Mouse (Mus musculus): Measurements from ENCODE around the gene Prkcq. TPM values are rescaled to one million over a fixed set of nuclear protein-coding genes. Genes with fewer than 3 reads are reported as not detected.

Prkcq gene
- polyA plus RNA-seq, 1 experiment = 5.1 TPM

DNA sequence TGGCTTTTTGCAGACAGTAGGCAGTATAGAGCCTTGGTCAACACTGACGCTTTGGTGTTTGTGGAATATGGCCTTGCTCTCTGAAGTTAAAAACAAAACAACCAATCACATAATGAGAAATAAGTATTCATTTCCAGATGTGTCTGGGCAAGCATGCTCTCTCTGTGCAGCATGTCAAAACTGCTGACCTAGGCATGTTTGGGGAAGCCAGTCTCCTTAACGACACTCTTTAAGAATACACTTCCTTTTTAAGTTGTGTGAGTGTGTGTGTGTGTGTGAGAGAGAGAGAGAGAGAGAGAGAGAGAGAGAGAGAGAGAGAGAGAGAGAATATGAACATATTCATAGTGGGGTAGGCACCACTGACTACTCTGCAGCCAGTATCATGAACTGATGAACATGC, 108.3 kb downstream of the Prkcq start:
- H3K36me3 ChIP-seq (ENCODE audit: control insufficient read depth, insufficient read depth, low read length) = no peaks in the 10 kb centered on the region
- DNase-seq = no peak
- no peak overlapping the region for H3K27ac ChIP-seq (ENCODE audit: insufficient read depth, low read depth, low read length)
- TF ChIP-seq CTCF (conservative IDR thresholded peaks at IDR 0.05; ENCODE audit: insufficient read depth, insufficient read length, low read depth, low read length) (no peak), POLR2A (IDR thresholded peaks at IDR 0.05; ENCODE audit: low read depth, low read length) (no peak)
- H3K27me3 ChIP-seq (replicated peaks; ENCODE audit: control insufficient read depth, insufficient read depth, low read length) = no peaks in the 10 kb centered on the region
- WGBS = 66% methylated on average over 2 of the region's 2 CpGs
- no peak overlapping the region for H3K4me3 ChIP-seq (ENCODE audit: insufficient read depth, low read depth, low read length)
- no peaks in the 10 kb centered on the region for H3K4me1 ChIP-seq (ENCODE audit: control insufficient read depth, insufficient read depth, low read length)

GRCm38 (mm10) chr2:11287834-11288530, 116.1 kb downstream of the Prkcq start:
- Histone ChIP-seq H3K4me3 (ENCODE audit: insufficient read depth, low read depth, low read length) (no peak overlapping the region), H3K36me3 (ENCODE audit: control insufficient read depth, insufficient read depth, low read length) (no peaks in the 10 kb centered on the region), H3K27ac (ENCODE audit: insufficient read depth, low read depth, low read length) (no peak overlapping the region), H3K27me3 (replicated peaks; ENCODE audit: control insufficient read depth, insufficient read depth, low read length) (no peaks in the 10 kb centered on the region), H3K4me1 (ENCODE audit: control insufficient read depth, insufficient read depth, low read length) (no peaks in the 10 kb centered on the region)
- no peak for DNase-seq
- WGBS = 76% methylated on average over 18 of the region's 18 CpGs
- TF ChIP-seq POLR2A (IDR thresholded peaks at IDR 0.05; ENCODE audit: low read depth, low read length) (no peak), CTCF (conservative IDR thresholded peaks at IDR 0.05; ENCODE audit: insufficient read depth, insufficient read length, low read depth, low read length) (no peak)

GRCm38 (mm10) chr2:11288531-11288846, 116.6 kb downstream of the Prkcq start:
- Histone ChIP-seq H3K27ac (ENCODE audit: insufficient read depth, low read depth, low read length) (no peak overlapping the region), H3K4me1 (ENCODE audit: control insufficient read depth, insufficient read depth, low read length) (no peaks in the 10 kb centered on the region), H3K27me3 (replicated peaks; ENCODE audit: control insufficient read depth, insufficient read depth, low read length) (no peaks in the 10 kb centered on the region), H3K36me3 (ENCODE audit: control insufficient read depth, insufficient read depth, low read length) (no peaks in the 10 kb centered on the region), H3K4me3 (ENCODE audit: insufficient read depth, low read depth, low read length) (no peak overlapping the region)
- 4% methylated on average over 7 of the region's 7 CpGs for WGBS
- TF ChIP-seq CTCF (conservative IDR thresholded peaks at IDR 0.05; ENCODE audit: insufficient read depth, insufficient read length, low read depth, low read length) = peak; percentile 92
- no peak for TF ChIP-seq POLR2A (IDR thresholded peaks at IDR 0.05; ENCODE audit: low read depth, low read length)
- peak; percentile 84 for DNase-seq

DNA sequence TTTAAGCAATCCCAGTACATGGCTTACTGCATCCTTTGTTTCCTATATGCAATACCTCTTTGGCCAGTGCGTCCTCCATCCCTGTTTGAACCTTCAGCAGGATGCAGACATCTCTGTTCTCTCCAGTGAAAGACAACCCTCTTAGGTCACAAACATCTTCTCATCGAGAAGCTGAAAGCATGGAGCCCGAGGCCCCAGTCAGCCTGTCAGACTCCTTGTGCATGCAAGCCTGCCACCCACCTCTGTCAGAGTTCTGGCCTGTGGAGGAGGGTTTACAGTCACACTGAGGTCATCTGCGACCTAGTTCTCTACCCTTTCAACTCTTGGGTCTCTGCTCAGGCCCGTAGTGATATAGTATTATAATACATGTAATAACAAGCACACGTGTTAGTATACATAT, 119.0 kb downstream of the Prkcq start:
- no peaks in the 10 kb centered on the region for H3K27me3 ChIP-seq (replicated peaks; ENCODE audit: control insufficient read depth, insufficient read depth, low read length)
- no peaks in the 10 kb centered on the region for H3K36me3 ChIP-seq (ENCODE audit: control insufficient read depth, insufficient read depth, low read length)
- H3K4me3 ChIP-seq (ENCODE audit: insufficient read depth, low read depth, low read length) = no peak overlapping the region
- TF ChIP-seq CTCF (conservative IDR thresholded peaks at IDR 0.05; ENCODE audit: insufficient read depth, insufficient read length, low read depth, low read length) = no peak
- TF ChIP-seq POLR2A (IDR thresholded peaks at IDR 0.05; ENCODE audit: low read depth, low read length) = no peak
- H3K27ac ChIP-seq (ENCODE audit: insufficient read depth, low read depth, low read length) = no peak overlapping the region
- WGBS = 84% methylated on average over 6 of the region's 6 CpGs
- DNase-seq = no peak
- no peaks in the 10 kb centered on the region for H3K4me1 ChIP-seq (ENCODE audit: control insufficient read depth, insufficient read depth, low read length)

- 82% methylated on average over 9 of the region's 9 CpGs for WGBS
- no peak for DNase-seq
- H3K27ac ChIP-seq (ENCODE audit: insufficient read depth, low read depth, low read length) = no peak overlapping the region
- TF ChIP-seq CTCF (conservative IDR thresholded peaks at IDR 0.05; ENCODE audit: insufficient read depth, insufficient read length, low read depth, low read length) (no peak), POLR2A (IDR thresholded peaks at IDR 0.05; ENCODE audit: low read depth, low read length) (no peak)
- no peaks in the 10 kb centered on the region for H3K36me3 ChIP-seq (ENCODE audit: control insufficient read depth, insufficient read depth, low read length)
- H3K4me3 ChIP-seq (ENCODE audit: insufficient read depth, low read depth, low read length) = no peak overlapping the region
- no peaks in the 10 kb centered on the region for H3K4me1 ChIP-seq (ENCODE audit: control insufficient read depth, insufficient read depth, low read length)
- no peaks in the 10 kb centered on the region for H3K27me3 ChIP-seq (replicated peaks; ENCODE audit: control insufficient read depth, insufficient read depth, low read length)
Measured at GRCm38 (mm10) chr2:11291570-11292405, 119.9 kb downstream of the Prkcq start.

GRCm38 (mm10) chr2:11293144-11293543, 121.2 kb downstream of the Prkcq start:
- no peak for DNase-seq
- Histone ChIP-seq H3K27me3 (replicated peaks; ENCODE audit: control insufficient read depth, insufficient read depth, low read length) (no peaks in the 10 kb centered on the region), H3K4me1 (ENCODE audit: control insufficient read depth, insufficient read depth, low read length) (no peaks in the 10 kb centered on the region), H3K36me3 (ENCODE audit: control insufficient read depth, insufficient read depth, low read length) (no peaks in the 10 kb centered on the region), H3K27ac (ENCODE audit: insufficient read depth, low read depth, low read length) (no peak overlapping the region), H3K4me3 (ENCODE audit: insufficient read depth, low read depth, low read length) (no peak overlapping the region)
- TF ChIP-seq CTCF (conservative IDR thresholded peaks at IDR 0.05; ENCODE audit: insufficient read depth, insufficient read length, low read depth, low read length) = no peak
- no peak for TF ChIP-seq POLR2A (IDR thresholded peaks at IDR 0.05; ENCODE audit: low read depth, low read length)
- 77% methylated on average over 13 of the region's 13 CpGs for WGBS

DNA sequence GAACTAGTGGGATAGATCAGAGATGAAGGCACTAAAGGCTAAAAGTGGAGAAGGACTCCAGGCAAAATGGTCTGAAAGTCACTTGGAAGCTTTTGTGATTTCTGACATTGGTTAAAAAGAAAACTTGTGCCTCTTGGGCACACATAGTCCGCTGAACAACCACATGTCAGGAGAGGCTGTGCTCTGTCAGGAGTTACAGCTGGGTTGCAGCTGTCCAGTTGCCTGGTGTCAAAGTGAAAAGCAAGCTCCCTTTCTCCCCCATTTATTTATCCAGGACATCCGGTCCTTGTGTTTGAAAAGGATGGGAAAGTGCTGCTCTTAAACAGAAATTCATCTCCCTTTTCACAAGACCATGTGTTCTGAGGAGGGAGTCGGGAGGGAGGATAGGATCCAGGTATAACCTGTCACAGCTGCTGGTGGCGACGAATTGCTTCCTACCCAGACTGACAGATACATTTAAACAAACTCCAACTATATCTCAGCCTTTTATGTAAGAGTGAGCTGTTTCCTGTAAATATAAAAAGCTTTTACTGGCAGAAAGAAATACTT, 122.8 kb downstream of the Prkcq start:
- DNase-seq = no peak
- 59% methylated on average over 5 of the region's 5 CpGs for WGBS
- Histone ChIP-seq H3K27me3 (replicated peaks; ENCODE audit: control insufficient read depth, insufficient read depth, low read length) (no peaks in the 10 kb centered on the region), H3K36me3 (ENCODE audit: control insufficient read depth, insufficient read depth, low read length) (no peaks in the 10 kb centered on the region), H3K4me3 (ENCODE audit: insufficient read depth, low read depth, low read length) (no peak overlapping the region), H3K4me1 (ENCODE audit: control insufficient read depth, insufficient read depth, low read length) (no peaks in the 10 kb centered on the region), H3K27ac (ENCODE audit: insufficient read depth, low read depth, low read length) (no peak overlapping the region)
- no peak for TF ChIP-seq CTCF (conservative IDR thresholded peaks at IDR 0.05; ENCODE audit: insufficient read depth, insufficient read length, low read depth, low read length)
- TF ChIP-seq POLR2A (IDR thresholded peaks at IDR 0.05; ENCODE audit: low read depth, low read length) = no peak

All from kidney, adult 2 months (tissue).